Mouse (Mus musculus): ENCODE data around the gene Chrm3.
"Not testable (repeated sequence)": the region's sequence is repeated elsewhere in the genome, so short reads cannot be mapped to it uniquely, and the experiment has no call there.

The Chrm3 gene

DNA sequence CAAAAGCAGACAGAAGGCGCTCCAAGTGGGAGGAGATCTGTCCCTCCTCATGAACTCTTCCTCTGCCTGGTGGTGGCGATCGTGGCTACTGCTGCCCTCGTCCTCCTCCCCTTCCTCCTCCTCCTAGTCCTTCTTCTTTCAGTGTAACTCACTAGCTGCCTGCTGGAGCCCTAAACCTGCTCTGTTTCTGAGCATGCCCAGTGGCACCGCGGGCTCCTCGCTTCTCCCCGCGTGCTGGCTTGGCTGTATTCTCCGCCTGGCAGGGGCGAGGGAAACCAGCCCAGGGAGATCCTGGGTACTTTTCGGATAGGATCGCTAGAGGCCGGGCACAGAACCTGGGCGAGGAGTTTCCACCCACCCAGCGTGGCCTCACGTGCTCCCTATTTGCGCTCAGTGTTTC is at the start of gene Chrm3:
Gene Chrm3 (minus strand): TSS at position 71 of the 400 bp plus-strand sequence.
- DNase-seq: peak; percentile 54

DNA sequence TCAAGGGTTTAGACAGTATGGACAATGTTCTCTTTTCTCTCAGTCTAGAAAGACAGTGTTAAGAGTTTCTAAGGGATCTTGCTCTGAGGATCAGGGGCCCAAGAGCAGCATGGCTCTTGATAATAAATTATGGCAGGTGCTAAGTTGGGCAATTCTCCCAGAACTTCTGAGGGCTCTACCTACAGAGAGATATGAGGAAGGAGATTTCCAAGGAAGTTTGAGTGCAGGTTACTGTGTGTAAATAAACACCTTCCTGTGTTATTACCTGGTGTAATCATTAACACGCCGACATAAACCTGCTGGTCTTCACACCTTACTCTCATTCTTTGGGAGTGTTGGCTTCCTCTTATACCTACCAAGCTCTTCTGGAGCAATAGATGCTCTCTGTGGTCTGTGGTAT is 33.7 kb upstream of the Chrm3 start:
- no peak for DNase-seq

DNA sequence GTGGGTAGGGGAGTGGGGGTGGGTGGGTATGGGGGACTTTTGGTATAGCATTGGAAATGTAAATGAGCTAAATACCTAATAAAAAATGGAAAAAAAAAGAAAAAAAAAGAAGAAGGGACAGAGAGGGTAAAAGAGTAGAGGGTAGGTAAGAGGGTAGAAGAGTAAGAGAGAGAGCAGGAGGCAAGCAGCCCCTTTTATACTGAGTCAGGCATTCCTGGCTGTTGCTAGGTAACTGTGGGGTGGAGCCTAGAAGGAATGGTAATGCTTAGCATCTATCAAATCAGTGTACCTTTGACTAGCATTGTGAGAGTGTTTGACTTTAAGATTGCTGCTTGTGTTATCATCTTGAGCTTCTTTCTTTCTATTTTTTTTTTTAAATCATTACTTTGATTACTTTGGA is 14.8 kb upstream of the Chrm3 start:
- not testable (repeated sequence) for DNase-seq

DNA sequence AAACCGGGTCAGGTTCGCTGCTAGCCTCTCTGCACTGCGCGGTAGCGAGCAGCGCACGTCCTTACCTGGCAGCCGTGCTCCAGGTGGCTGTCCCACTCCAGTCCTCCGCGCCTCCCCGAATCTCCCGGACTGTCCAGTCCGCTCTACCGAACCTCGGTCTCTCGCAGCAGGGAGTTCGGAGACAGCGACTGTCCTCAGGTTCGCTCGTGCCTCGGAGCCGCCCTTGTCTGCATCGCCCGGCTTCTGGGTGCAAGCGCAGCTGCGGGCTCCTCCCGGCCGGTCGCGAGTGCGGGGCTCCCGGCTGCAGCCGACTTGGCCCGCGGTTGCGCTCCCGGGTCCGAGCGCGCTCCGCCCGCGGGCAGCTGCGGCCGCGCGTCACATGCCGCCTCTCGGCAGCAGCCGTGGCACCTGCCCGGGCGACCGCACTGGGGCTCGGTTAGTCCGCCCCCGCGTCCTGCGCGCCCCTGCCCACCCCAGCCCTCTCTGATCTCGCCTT is 400 bp downstream of the Chrm3 start:
- no peak for DNase-seq

DNA sequence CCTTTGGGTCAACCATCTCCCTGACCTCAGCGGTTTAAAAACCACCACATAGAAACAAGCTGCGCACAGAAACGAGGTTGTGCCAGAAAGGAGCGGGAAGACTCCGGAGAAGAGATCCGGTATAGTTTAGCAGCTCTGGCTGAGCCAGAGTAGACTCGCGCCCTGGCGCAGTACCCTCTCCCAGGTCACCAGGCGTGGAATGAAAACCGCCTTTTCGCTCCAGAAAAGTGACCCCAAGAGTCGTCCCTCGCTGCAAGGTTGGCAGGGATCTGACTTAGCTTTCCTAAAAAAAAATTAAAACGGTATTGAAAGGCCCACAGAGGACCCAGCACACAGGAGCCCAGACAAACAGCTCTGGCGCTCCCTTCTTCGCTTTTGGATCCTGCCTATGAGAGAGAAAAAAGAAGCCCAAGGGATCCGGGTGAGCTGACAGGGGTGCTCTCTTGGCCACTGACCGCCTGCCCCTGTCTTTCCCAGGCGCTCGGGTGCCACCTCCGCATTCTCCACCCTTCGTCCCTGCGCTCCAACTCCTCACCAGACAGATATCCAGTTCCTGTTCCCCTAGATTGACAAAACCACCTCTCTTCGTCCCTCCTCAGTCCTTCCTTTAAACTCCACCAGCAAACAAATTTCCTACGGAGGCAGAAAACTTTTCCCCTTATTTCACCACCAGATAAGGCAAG is 990 bp downstream of the Chrm3 start:
- DNase-seq: no peak

DNA sequence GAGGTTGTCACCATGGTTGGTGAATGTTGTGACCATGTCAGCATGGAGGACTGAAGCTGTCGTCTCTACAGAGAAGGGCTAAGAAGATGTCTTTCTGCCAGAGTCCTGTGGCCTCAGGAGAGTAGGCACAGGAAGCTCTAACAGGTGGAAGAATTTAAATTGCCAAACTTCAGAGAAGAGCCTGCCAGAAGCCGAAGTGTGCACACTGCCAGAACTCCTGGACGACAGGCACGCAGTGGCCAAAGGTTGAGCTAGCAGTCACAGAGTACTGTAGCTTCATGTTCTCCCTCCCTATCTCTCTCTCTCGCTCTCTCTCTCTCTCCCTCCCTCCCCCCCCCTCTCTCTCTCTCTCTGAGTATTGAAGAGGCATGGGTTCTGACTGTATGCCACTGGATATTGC is 4.9 kb downstream of the Chrm3 start:
- peak; percentile 41 for DNase-seq

DNA sequence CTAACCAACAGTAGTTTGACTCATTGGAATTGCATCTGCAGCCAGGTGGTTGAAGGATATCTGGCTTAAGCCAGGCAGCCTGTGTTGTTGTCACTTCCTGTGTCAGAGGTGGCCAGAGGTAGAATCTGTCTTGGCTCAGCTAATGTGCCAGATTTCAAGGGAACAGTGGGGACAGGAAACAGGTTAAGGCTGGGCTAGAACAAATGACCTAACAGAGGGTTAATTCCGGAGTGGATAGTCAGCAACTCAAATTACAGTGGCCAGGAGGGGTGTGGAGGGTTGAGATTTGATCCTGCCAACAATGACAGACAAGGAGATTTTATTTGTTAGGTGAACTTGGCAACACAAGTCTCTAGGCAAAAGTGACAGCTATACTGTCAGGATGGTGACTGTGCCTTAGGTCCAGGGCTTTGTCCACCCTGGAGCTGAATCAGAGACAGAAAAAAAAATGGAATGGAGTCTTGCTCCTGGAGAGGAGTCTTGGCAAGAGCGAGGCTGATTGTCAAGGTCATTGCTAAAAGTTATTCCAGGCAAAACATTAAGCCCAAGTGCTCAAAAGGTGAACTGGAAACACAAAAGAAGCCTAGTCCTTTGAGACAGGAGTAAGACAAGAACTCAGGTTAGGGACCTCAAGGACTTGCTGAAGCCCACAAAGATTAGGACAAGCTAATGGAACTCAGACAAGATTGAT is 5.6 kb downstream of the Chrm3 start:
- DNase-seq: peak; percentile 11

DNA sequence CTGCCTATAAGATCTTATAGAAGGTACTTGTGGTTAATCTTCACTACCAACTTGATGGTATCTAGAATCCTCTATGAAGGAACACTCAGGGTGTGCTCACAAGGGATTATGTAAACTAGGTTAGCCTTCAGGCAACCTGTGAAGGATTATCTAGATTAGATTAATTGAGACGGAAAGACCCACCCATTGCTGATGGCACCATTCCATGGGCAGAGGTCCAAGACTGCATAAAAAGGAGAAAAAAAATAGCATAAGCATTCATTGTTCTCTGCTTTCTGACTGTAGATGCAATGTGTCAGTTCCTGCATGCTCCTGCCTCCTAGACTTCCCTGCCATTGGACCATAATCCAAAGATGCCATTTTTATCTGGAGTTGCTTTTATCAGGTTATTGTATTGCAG is 8.5 kb downstream of the Chrm3 start:
- DNase-seq: peak; percentile 3

DNA sequence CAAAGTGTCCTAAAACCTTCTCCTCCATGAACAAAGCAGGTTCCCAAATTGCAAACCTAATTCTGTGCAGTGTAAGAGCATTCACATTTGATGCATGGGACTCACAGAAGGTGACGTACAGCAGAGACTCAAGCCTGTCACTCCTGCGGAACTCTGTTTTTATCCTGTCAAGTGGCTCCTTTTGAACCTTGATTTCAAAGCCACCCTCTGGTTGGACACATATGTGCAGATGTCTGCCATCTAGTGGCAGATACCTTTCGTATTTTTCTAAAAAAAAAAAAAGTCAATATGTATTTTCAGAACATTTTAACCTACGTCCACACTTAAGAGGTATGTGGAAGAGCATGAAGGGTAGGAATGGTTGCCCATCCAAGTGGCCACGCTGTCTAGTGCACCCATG is 16.3 kb downstream of the Chrm3 start:
- DNase-seq: no peak

DNA sequence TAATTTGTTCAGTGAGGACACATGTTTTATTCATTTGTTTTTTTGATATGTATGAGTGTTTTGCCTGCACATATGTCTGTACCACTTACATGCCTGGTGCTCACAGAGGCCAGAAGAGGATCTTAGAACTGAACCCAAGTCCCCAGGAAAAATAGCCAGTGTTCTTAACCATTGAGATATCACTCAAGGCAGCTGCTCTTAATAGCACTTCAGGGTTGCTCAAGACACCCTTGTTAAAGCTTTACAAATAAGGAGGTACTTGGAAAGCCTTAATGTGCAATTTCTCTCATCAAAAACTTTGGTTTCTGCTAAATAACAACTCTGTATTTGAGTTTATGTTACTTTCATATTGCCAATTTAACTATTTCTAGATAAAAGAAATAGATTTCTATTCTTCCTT is 25.1 kb downstream of the Chrm3 start:
- no peak for DNase-seq

DNA sequence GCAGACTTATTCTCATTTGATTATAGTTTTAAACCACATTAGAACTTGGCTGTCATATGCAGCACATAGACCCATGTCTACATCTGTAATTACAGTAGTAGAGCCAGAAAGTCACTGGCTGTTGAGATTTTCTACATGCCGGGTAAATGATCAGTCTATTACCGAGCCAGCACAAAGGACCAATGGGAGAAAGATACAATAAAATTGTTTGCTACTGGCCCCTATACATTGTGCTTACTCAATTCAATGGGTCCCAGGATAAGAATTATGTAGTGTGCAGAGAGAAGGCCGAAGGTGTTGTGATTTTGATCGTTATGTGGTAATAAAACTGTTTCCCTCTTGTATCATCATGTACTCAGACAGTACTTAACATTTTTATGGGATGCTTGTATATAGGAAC is 27.9 kb downstream of the Chrm3 start:
- no peak for DNase-seq

DNA sequence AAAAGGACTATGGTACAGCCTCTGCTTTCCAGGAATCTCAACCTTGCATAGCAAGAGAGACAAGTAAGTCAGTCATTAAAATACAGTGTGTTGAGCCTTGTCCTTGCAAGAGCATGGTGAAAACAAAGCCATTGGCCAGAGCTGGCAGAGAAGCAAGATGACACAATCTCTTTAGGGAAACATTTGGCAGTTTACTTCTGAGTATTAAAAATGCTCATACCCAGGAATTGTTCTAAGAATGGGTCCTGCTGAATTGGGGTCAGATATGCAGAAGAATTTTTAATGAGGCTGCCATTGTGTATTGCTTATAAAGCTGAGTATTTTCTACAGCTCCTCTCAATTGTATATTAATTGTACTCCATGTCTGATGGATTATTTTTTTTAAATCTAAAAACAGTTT is 50.8 kb downstream of the Chrm3 start:
- DNase-seq: no peak

DNA sequence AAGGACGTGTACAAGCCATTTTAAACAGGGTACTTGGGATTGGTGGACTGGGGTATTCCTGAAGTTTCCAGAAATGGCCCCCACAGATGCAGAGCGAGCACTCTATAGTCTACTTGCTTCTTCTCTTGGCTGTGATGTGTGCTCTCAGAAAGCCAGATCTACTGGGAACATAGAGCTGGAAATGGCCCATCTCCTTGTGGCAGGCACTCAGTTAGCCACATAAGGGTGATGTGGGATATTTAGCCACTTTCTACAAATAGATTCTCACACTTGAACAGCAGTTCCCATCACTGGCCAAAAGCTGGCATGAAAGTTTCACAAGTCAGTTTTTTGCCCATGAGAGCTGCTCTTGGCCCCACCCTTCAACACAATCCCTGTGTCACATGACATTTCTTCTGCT is 65.5 kb downstream of the Chrm3 start:
- DNase-seq: no peak

DNA sequence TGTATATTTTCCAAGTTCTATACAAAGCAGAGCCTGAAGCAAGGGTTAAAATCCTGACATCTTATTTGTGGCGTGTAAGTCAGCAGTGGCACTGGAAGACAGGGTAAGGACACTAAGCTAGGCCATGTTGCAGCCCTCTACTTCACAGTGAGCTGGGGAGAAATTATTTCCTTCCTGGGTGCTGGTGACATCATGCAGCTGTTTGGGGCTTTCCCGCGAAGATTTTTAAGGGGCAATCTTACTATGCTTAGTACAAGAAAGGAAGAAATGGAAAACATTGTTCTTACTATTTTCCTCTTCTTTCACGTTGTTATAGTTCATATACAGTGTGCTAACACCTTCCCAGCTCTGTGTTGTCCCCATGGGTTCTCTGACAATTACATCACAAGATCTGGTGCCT is 76.3 kb downstream of the Chrm3 start:
- DNase-seq: no peak

DNA sequence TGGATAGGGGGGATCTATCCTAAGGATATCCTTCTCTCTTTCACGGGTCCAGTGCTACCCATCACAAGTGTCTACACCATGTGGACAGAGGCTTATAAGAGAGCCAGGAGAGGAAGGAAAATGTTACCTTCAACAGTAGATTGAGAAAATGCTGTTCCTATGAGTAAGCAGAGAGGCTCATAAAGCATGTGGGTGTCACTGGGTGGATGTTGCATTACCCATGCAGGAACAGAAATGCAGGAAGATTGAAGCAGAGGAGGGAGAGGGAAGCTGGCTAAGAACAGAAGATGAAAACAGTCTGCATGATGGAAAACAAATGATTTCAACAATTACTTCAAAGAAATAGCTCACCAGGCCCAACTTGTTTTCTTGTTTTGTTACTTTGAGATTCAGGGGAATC is 85.7 kb downstream of the Chrm3 start:
- DNase-seq: no peak

DNA sequence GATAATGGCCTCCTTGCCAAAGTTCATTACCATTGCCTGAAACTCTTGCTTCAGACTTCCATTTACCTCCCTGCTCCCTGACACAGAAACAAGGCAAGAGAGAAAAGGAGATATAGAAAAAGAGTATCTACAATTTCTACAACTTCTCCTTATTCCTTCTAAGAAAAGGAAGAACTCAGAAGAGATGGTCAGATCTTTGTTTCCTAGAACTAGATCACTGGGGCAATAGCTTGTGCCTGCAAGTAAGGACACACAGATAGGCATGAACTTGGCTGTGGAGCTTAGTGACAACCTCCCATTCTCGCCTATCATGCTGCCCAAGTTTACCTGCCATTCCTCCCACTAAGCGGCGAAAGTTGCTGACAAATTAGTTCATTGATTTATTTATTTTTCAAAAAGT is 96.9 kb downstream of the Chrm3 start:
- DNase-seq: no peak

DNA sequence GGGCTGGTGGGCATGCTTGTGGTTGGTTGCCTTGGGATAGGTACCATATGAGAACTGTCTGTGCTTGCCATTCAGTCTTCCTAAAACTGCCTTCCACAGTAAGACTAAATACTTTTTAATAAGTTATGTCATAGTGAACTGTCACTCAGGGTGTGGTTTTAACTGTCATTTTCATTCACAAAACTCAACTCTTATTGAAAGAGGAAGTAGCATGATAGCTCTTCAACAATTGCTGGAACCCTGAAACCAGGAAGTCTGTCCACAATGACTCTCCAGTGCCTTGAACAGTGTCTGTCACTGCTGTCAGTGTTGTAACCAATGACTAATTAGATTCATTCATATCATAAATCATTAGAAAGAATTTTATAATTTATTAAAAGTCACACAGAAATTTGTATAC is 107.6 kb downstream of the Chrm3 start:
- DNase-seq: no peak

DNA sequence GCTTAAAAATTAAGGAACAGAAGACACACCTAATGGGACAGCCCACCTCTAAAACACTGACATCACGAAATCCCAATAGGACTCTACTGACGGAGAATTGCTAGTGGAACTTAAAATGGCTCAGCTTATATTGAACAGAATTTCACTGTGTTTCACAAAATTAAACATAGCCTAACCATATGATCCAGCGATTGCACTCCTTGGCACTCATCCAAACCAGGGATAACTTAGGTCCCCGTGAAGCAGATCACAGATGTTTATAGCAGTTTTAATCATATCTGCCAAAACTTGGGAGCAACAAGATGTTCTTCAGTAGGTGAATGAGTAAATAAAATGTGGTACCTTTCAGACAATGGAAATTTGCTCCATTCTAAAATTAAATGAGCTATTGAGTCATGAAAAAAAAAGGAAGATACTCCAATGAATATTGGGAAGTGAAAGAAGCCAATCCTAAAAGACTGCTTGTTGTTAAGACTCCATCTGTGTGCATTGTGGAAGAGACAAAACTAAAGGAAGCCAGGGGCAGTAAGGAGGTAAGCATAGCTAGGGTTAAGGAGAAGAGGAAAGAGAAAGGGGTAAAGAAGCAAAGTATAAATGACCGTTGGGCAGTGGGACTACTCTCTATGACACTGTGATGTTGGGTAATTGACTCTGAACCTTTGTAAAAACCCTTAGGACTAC is 109.0 kb downstream of the Chrm3 start:
- no peak for DNase-seq

DNA sequence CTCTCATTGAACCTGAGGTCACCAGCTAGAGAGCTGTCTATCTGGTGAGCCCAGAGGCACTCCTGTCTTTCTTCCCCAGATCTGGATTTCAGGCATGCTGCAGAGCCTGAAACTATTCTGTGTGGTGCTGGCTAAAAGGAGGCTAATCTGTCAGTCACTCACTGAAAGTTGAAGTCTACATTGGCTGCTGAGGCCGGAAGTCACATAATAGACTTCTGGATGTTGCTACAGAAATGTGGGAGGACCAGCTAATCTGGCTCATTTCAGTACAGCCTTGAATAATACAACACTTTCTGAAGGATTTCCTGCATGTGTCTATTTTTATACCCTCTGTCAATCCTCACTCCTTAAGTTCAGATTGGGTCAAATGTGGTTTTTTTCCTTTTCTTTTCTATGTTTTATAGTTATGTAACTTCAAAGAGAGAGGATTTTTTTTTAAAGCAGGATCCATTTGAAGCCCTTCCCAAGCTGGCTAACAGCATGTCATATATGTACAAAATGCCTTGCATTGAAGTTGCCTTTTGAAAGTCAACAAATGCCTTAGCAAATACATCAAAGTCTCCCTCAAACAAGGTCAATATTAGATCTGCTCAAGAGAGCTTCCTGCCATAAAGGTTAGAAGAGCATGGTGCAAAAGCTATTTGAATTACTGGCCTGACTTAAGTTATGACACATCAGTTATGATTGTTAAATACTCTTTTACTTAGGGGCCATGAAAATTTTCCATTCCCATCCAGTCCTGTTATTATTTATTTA is 116.2 kb downstream of the Chrm3 start:
- DNase-seq: peak; percentile 11

DNA sequence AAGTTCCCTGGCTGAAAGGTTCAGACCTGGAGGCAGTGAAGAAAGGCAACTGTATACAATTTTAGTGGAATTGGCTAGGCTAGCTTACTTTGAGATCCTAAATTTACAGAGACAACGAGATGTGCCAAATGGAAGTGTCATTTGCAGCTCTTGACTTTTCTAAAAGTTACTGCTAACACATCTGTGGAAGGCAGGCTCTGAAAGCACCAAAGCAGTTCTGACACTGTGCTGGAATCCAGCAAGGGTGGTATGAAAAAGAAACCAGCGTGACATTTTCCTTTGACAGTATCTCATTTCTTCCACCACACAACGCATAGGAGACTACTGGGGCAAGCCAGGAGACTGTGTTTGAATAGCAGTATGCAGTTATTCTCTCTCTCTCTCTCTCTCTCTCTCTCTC is 120.4 kb downstream of the Chrm3 start:
- DNase-seq: no peak

DNA sequence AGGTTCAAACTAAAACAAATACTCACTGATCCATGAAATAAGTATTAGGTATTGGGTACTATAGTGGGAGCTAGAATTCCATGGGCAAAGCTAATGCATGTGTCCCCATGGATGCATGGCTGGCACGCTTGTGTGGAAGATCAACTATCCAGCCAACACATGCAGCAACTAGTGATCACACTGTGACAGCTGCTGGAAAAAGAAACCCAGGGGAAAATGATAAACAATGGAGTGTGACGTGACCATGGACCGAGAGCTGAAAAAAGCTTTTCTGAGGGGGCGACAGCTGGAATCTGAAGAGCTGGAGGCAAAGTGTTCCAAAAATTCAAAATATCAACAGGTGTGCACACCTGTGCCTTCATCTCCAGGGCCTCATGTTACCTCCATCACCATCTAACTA is 120.8 kb downstream of the Chrm3 start:
- DNase-seq: no peak

DNA sequence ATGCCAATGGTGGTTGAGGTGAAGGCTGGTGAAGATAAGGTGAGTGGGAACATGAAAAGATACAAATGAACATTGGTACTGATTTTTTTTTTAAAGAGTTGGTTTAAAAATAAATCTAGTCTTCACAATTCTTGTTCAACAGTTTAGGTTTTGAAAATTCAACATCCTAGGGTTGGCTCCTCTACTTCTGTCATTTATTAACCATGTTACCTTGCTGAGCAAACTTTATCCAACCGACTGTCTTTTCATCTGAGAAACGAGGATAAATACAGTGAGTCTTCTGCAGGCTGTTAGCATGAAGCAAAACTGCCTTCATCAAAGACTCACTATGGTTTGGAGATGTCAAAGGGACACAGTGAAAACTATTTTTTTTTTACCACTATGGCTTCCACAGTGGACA is 123.0 kb downstream of the Chrm3 start:
- no peak for DNase-seq

DNA sequence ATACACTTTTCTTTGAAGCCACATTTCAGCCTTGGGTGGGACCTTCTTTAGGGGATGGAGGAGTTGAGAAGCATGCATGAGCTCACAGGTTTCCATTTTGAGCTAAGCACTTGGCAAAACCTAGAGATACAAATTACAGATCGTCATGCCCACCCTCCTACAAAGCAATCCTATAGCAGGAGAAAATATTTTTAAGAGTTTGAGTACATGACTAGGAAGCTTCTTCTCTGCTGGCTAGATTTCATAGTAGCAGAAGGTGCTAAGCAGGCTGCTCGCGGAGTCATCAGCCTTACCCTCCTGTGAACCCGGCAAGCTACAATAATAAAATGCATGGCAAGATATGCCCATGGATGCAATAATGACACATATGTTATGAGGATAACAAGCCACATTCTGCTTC is 124.4 kb downstream of the Chrm3 start:
- no peak for DNase-seq
